9 mouse cellular contexts compared by ENCODE assay signal in genomic region chr3:89390111-89390515, GRCm38 (mm10). TPM values are rescaled to one million over a fixed set of nuclear protein-coding genes. Genes with fewer than 3 reads are reported as not detected.
A peak's percentile ranks its signal among the peaks of the same experiment; 100 is the strongest.
DNase-seq lines count a peak whose midpoint lies in the region; TF ChIP-seq lines count a peak whose summit lies in the region.
"Had no signal": no experiment of that assay in that cellular context is flagged by ENCODE, and none has a peak within 500 bp of the region (broad histone marks: within the 10 kb centered on the region; RNA-seq: fewer than 3 reads in every experiment).

No protein-coding gene starts in this region.

- peaks cover 0 to 30% of the 10 kb centered on the region in 2 experiments; a peak in 2 of 4 replicates for H3K36me3 ChIP-seq in MEL (ENCODE audit: control insufficient read depth in 1 of 2, insufficient read depth in 2 of 2, low read length in 2 of 2)
- H3K36me3 ChIP-seq: limb, embryonic 12.5 days had no signal

- H3K27me3 ChIP-seq in MEL (ENCODE audit: control insufficient read depth in 1 of 2, insufficient read depth in 2 of 2, low read length in 2 of 2), result no peaks in the 10 kb centered on the region

- TF ChIP-seq POLR2A in MEL (IDR thresholded peaks at IDR 0.05; ENCODE audit: control insufficient read depth in 1 of 2, insufficient read depth in 1 of 2, low read depth in 1 of 2, low read length in 2 of 2, poor library complexity in 1 of 2), result no peak

- no peak for TF ChIP-seq RAD21 in MEL (IDR thresholded peaks at IDR 0.05; ENCODE audit: low read depth, low read length)

- no peak for DNase-seq in left cerebral cortex, adult 2 months (ENCODE audit: extremely low spot score in 1 of 2, low spot score in 2 of 2)
- no peak for DNase-seq in left cerebral cortex, adult 18-20 months (ENCODE audit: low spot score in 2 of 2)
- no peak for DNase-seq in MEL (ENCODE audit: low read depth, low spot score)
- peak; percentile 76 for DNase-seq in cerebellum, adult 9-11 months
- DNase-seq in heart, postnatal 36 days, result peak; percentile 31 to 54
- peak; percentile 31 to 50 for DNase-seq in lung, postnatal 4 days
- DNase-seq in layer of hippocampus, postnatal 10 days (ENCODE audit: low spot score in 2 of 2), result no peak
- no peak for DNase-seq in thymus, postnatal 10 days (ENCODE audit: low spot score in 2 of 2)

- H3K79me2 ChIP-seq in MEL (ENCODE audit: control insufficient read depth, insufficient read depth, low read length, poor library complexity), result peaks cover 16% of the 10 kb centered on the region

- TF ChIP-seq EP300 in MEL (IDR thresholded peaks at IDR 0.05; ENCODE audit: low read depth in 1 of 2, low read length in 2 of 2), result no peak

- H3K9me3 ChIP-seq in MEL (replicated peaks; ENCODE audit: insufficient read depth, low read length), result no peaks in the 10 kb centered on the region
- H3K9me3 ChIP-seq: limb, embryonic 12.5 days had no signal

- H3K4me1 ChIP-seq in MEL (ENCODE audit: control insufficient read depth in 1 of 2, insufficient read depth in 2 of 2, low read length in 2 of 2), result peaks cover 11 to 37% of the 10 kb centered on the region in 2 experiments

- intact Hi-C loops in left cerebral cortex, adult 2 months (cut with DNase I), result no loop called here
- intact Hi-C loops in heart, postnatal 36 days (cut with DNase I), result no loop called here

- no peak overlapping the region for H3K4me3 ChIP-seq in left cerebral cortex, adult 2 months
- no peak overlapping the region for H3K4me3 ChIP-seq in MEL (ENCODE audit: control insufficient read depth in 1 of 2, insufficient read depth in 1 of 2, low read depth in 2 of 2, low read length in 2 of 2)

- peak overlapping the region; percentile 32 for H3K9ac ChIP-seq in MEL (ENCODE audit: control insufficient read depth, low read depth, low read length, poor library complexity, severe bottlenecking)
- H3K9ac ChIP-seq: limb, embryonic 12.5 days had no signal

- TF ChIP-seq CTCF in left cerebral cortex, adult 2 months (IDR thresholded peaks at IDR 0.05), result no peak
- no peak for TF ChIP-seq CTCF in MEL (IDR thresholded peaks at IDR 0.05 in 2 of 3, conservative IDR thresholded peaks at IDR 0.05 in 1 of 3; ENCODE audit: control insufficient read depth in 1 of 3, insufficient read depth in 1 of 3, low read depth in 2 of 3, low read length in 3 of 3, poor library complexity in 1 of 3, severe bottlenecking in 1 of 3)

- peak overlapping the region; percentile 89 for H3K27ac ChIP-seq in left cerebral cortex, adult 2 months
- H3K27ac ChIP-seq in MEL (ENCODE audit: control insufficient read depth, low read depth, low read length), result peak overlapping the region; percentile 54
- H3K27ac ChIP-seq: limb, embryonic 12.5 days had no signal

TF ChIP-seq in MEL, 35 proteins besides CTCF, POLR2A, EP300 and RAD21:
- TF ChIP-seq ZNF384 (IDR thresholded peaks at IDR 0.05; ENCODE audit: low read depth, low read length) (no peak), RCOR1 (IDR thresholded peaks at IDR 0.05; ENCODE audit: low read depth, low read length) (no peak), USF2 (IDR thresholded peaks at IDR 0.05; ENCODE audit: borderline replicate concordance in 1 of 2, insufficient read depth in 1 of 2, low read depth in 1 of 2, low read length in 2 of 2) (no peak), NRF1 (IDR thresholded peaks at IDR 0.05; ENCODE audit: insufficient read depth, low read depth, low read length, poor library complexity, severe bottlenecking) (no peak)
TF ChIP-seq in MEL: peak in this region for 0.

RNA-seq across cellular contexts. Expression of gene Zbtb7b, which starts 4.5 kb away (rescaled TPM):
- 10 to 100 TPM; 12.4 to 13.2 TPM for total RNA-seq in left cerebral cortex, adult 2 months (2021)
- total RNA-seq in left cerebral cortex, adult 18-20 months (2021), result 10 to 100 TPM; 13.6 to 15.5 TPM
- 8.1 and 8.5 TPM in 2 replicates for total RNA-seq in MEL (2012; rRNA removed)
- polyA plus RNA-seq in MEL (2012; ENCODE audit: insufficient read depth in 1 of 2, insufficient read length in 2 of 2, low read depth in 1 of 2, low replicate concordance in 2 of 2, missing spikeins in 1 of 2), result 10 to 100 TPM in 1 of 2 experiments, not detected in 1; 20.1 TPM
- total RNA-seq in heart, postnatal 36 days (2021), result 10 to 100 TPM; 20.8 to 23.5 TPM
- total RNA-seq in layer of hippocampus, postnatal 10 days (2021), result 1 to 10 TPM; 6.6 to 8.7 TPM

RNA-seq across cellular contexts. Expression of gene Lenep, which starts 12.5 kb away (rescaled TPM):
- total RNA-seq in left cerebral cortex, adult 2 months (2021), result 1 to 10 TPM; 1.1 to 3.5 TPM
- 1 to 10 TPM; 3.8 to 6.4 TPM for total RNA-seq in left cerebral cortex, adult 18-20 months (2021)
- total RNA-seq in MEL (2012; rRNA removed), result not detected in 2 replicates
- polyA plus RNA-seq in MEL (2012; ENCODE audit: insufficient read depth in 1 of 2, insufficient read length in 2 of 2, low read depth in 1 of 2, low replicate concordance in 2 of 2, missing spikeins in 1 of 2), result not detected
- total RNA-seq in heart, postnatal 36 days (2021), result under 1 TPM; 0.24 to 0.72 TPM
- 1 to 10 TPM in 1 of 2 experiments, not detected in 1; 3.5 TPM for total RNA-seq in layer of hippocampus, postnatal 10 days (2021)
- polyA plus RNA-seq: limb, embryonic 12.5 days had no signal

RNA-seq across cellular contexts. Expression of gene Flad1, which starts 21.6 kb away (rescaled TPM):
- total RNA-seq in left cerebral cortex, adult 2 months (2021), result 10 to 100 TPM; 34.5 to 37.8 TPM
- 10 to 100 TPM; 31.6 to 36.0 TPM for total RNA-seq in left cerebral cortex, adult 18-20 months (2021)
- 38.0 and 42.9 TPM in 2 replicates for total RNA-seq in MEL (2012; rRNA removed)
- polyA plus RNA-seq in MEL (2012; ENCODE audit: insufficient read depth in 1 of 2, insufficient read length in 2 of 2, low read depth in 1 of 2, low replicate concordance in 2 of 2, missing spikeins in 1 of 2), result 10 to 100 TPM in 1 of 2 experiments, not detected in 1; 54.2 TPM
- total RNA-seq in heart, postnatal 36 days (2021), result 10 to 100 TPM; 44.0 to 55.1 TPM
- 10 to 100 TPM; 28.8 to 33.6 TPM for total RNA-seq in layer of hippocampus, postnatal 10 days (2021)

RNA-seq across cellular contexts. Expression of gene Dcst1, which starts 25.1 kb away (rescaled TPM):
- under 1 TPM in 1 of 2 experiments, not detected in 1; 0.28 TPM for total RNA-seq in left cerebral cortex, adult 2 months (2021)
- not detected for total RNA-seq in left cerebral cortex, adult 18-20 months (2021)
- 0.08 TPM in 1 of 2 replicates, not detected in the other for total RNA-seq in MEL (2012; rRNA removed)
- under 1 TPM in 1 of 2 experiments, not detected in 1; 0.29 TPM for polyA plus RNA-seq in MEL (2012; ENCODE audit: insufficient read depth in 1 of 2, insufficient read length in 2 of 2, low read depth in 1 of 2, low replicate concordance in 2 of 2, missing spikeins in 1 of 2)
- not detected for total RNA-seq in heart, postnatal 36 days (2021)
- under 1 TPM in 1 of 2 experiments, not detected in 1; 0.59 TPM for total RNA-seq in layer of hippocampus, postnatal 10 days (2021)

RNA-seq across cellular contexts. Expression of gene Cks1b, which starts 28.1 kb away (rescaled TPM):
- 1 to 10 TPM; 1.8 to 2.3 TPM for total RNA-seq in left cerebral cortex, adult 2 months (2021)
- 1 to 10 TPM; 2.2 to 2.7 TPM for total RNA-seq in left cerebral cortex, adult 18-20 months (2021)
- 271 and 292 TPM in 2 replicates for total RNA-seq in MEL (2012; rRNA removed)
- 100 to 1,000 TPM; 177 to 438 TPM for polyA plus RNA-seq in MEL (2012; ENCODE audit: insufficient read depth in 1 of 2, insufficient read length in 2 of 2, low read depth in 1 of 2, low replicate concordance in 2 of 2, missing spikeins in 1 of 2)
- total RNA-seq in heart, postnatal 36 days (2021), result 1 to 10 TPM; 5.1 to 5.4 TPM
- total RNA-seq in layer of hippocampus, postnatal 10 days (2021), result 10 to 100 TPM in 1 of 2 experiments, 1 to 10 TPM in 1; 9.8 to 10.9 TPM

Comparison
In these comparisons a context has a peak if more than half of its experiments do, and no peak if none do; other contexts are left out.
1. DNase-seq: peak in cerebellum, adult 9-11 months (single experiment), heart, postnatal 36 days (2 of 2) and lung, postnatal 4 days (2 of 2); none in left cerebral cortex, adult 2 months (0 of 2), left cerebral cortex, adult 18-20 months (0 of 2), MEL (single experiment), layer of hippocampus, postnatal 10 days (0 of 2) and thymus, postnatal 10 days (0 of 2).